Mouse (Mus musculus) CD8-positive naive resting alpha-beta T cell, adult 2 months (primary cell): ENCODE data around the gene Ptprn.
"Not testable (repeated sequence)": the region's sequence is repeated elsewhere in the genome, so short reads cannot be mapped to it uniquely, and the experiment has no call there.

ENCODE experiments used
- DNase-seq, 2 experiments: peaks; one replicate each; pipeline ENCODE4 v3.0.0; 2022; ENCODE audit warnings: low read depth in 2 of 2, low spot score in 2 of 2

Ptprn gene

GRCm38 (mm10) chr1:75253029-75253428, 11.3 kb downstream of the Ptprn start:
- DNase-seq: no peak

GRCm38 (mm10) chr1:75252308-75252707, 12.0 kb downstream of the Ptprn start:
- DNase-seq: no peak

DNA sequence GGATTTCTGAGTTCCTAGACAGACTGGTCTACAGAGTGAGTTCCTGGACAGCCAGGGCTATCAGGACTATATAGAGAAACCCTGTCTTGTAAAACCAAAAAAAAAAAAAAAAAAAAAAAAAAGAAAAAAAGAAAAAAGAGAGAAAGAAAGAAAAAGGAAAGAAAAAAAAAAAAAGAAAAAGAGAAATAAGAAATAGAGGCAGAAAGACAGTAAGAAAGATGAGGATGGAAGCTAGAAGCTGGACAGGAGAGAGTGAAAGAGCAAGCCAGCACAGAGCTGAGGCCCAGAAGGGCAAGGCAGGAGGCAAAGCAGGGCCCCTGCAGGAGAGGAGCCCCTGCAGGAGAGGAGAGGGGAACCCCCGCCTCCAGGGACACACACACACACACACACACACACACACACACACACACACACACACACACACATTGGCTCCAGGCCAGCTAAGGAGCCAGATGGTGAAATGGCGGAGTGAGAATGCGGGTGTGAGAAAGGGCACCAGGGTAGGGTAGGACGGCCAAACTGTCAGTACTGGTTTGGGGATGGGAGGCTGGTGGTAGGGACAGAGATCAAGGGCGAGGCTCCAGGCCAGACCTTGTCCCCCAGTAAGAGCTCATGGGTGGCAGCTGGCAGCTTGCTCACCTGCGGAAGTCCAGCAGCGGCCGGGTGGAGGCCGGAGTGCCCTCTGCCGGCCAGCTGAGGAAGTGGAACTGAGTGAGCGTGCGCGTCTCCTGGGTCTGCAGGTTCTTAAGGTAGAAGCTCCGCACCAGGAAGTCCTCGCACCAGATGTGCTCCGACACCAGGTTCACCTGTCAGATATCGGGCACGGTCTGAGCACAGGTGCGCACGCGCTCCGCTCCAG, 13.0 kb downstream of the Ptprn start:
- peak; percentile 82 to 84 for DNase-seq

- no peak for DNase-seq
Observed at GRCm38 (mm10) chr1:75250498-75250897, 13.8 kb downstream of the Ptprn start.

DNA sequence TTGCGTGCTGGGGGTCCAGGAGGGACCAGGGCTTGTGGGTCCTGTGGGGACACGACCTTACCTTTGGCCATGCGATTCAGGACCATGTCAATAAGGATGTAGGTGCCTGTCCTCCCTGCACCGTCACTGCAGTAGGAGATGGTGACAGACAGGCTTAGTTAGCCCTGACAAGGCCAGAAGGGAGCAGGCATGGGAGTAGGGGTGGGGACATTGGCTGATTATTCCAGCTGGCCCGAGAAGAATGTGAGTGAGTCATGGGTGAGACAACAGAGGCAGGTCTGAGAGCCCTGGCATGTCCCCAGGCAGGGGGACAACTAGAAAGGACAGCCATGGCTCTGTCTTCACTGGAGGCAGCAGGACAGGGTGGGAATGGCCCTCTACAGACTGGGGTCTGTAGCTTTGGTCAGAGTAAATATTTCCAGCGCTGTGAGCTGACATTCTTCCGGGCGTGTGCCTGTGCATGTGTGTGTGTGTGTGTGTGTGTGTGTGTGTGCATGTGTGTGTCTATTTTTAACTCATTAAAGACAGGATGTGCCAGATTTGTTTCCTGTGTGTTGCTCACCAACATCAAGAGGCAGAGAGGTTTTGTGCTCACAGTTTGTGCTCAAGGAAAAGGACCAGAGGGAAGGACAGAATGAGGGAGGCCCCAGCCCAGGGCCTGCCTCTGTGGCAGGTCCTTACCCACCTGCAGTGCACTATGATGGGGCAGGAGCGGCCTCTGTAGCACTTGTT, 16.1 kb downstream of the Ptprn start:
- no peak for DNase-seq

GRCm38 (mm10) chr1:75247071-75247930, 17.0 kb downstream of the Ptprn start:
- no peak for DNase-seq

DNA sequence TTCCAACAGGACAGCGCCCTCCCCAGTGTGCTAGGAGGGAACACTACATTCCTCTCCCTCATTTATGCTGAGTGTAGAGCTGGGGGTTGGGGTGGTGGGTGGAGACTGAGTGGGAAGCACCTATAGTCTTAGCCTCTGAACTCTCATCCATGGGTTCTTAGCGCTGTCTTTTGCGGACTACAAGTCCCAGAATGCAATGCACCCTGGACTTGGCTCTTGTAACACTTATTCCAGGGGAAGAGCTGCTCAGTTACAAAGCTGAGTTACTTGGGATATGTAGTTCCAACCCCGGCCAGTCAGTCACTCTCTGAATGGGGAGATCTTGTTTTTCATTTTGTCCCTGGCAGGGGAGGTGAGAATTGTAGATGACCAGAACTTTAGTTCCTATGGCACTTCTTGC, 19.5 kb downstream of the Ptprn start:
- DNase-seq: no peak

DNA sequence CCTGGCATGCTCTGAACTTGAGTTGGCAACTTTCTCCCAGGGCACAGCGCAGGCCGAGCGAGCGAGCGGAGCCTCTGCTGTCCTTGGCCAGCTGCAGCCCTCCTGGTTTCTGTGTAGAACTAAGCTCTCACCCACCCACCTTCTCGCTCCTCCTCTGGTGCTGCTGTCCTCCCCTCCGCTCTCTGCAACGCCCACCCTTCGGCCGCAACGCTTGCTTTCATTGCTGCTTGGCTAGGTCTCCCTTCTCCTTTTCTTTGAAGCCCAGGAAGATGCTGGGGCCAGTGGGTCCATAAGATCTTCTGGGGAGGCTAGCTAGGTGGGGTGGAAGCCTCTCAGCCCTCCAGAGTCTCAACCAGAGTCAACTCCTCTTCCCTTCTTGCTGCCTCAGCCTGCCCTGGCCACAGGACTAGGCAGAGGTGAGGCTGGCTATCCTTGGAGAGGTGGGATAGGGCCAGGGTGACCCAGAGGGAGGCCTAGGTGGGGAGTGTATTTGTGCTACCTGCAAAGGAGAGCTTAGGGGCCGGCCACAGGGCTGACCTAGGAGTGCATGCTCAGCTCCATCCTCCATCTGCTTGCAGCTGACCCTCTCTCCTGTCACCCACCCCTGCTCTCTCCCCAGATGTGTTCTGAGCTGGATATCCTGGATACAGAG, 20.0 kb downstream of the Ptprn start:
- no peak for DNase-seq

- DNase-seq: no peak
Observed at GRCm38 (mm10) chr1:75243411-75243810, 20.9 kb downstream of the Ptprn start.

- no peak for DNase-seq
Observed at GRCm38 (mm10) chr1:75239591-75239990, 24.7 kb downstream of the Ptprn start.

- DNase-seq: peak; percentile 76 to 77
Observed at GRCm38 (mm10) chr1:75236117-75237050, 27.9 kb downstream of the Ptprn start, which contains the start of gene Dnajb2. Gene Dnajb2, plus strand, starts transcription at chr1:75236406.

GRCm38 (mm10) chr1:75234606-75235005, 29.7 kb downstream of the Ptprn start:
- peak; percentile 64 to 69 for DNase-seq

DNA sequence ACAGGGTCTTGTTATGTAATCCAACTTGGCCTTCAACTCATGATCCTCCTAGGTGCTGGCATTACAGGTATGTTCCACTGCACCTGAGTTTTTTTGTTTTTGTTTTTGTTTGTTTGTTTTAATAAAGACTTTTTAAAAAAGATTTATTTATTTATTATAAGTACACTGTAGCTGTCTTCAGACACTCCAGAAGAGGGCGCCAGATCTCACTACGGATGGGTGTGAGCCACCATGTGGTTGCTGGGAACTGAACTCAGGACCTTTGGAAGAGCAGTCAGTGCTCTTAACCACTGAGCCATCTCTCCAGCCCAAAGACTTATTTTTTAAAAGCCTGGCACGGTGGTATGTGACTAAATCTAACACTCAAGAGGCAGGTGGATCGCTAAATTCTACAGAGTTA, 31.8 kb downstream of the Ptprn start:
- not testable (repeated sequence) for DNase-seq

DNA sequence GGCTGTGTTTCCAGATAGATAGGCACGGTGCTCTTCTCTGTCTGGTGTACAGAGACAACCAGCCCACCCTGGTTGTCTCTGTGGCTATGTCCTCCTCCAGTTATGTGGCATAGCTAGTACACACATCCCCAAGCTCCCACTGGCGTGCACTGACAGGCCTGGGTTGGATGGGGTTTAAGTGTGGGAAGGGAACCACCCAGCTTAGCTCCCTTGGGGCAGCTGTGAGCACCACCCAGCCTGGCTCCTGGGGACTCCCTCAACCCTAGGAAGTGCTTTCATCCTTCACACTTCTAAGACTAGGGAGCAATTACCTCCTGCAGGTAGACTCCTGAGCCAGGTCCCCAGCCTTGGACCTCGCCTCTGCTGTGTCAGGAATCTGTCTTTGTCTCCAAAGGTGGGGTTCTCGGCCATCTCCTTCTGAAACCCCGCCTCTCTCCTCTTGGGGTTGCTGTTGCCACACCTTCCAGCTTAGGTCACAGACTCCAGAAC, 32.6 kb downstream of the Ptprn start, which contains the start of gene A630095N17Rik:
A630095N17Rik (minus strand) TSS at position 439 of the 489 bp plus-strand sequence.
- no peak for DNase-seq

GRCm38 (mm10) chr1:75231224-75231623, 33.1 kb downstream of the Ptprn start:
- no peak for DNase-seq

GRCm38 (mm10) chr1:75230335-75230994, 33.8 kb downstream of the Ptprn start:
- DNase-seq: no peak

DNA sequence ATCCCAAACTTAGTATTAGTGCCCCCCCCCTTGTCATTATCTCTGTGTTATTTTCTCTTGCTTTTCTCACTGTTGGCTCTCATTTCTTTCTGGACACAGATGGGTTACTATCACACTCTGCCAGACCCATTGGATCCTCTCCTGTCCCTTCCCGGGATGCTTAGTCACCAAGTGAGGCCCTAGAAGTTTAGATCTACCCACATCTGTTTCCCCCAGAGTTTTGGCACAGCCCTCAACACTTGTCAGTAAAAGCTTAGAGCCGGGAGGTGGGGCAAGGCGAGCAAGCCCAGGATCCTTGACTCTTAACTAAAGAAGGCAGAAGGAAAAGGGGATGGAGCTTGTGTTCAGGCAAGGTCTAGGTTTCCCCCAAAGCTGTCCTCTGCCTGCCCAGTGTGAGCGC, 35.1 kb downstream of the Ptprn start:
- no peak for DNase-seq

DNA sequence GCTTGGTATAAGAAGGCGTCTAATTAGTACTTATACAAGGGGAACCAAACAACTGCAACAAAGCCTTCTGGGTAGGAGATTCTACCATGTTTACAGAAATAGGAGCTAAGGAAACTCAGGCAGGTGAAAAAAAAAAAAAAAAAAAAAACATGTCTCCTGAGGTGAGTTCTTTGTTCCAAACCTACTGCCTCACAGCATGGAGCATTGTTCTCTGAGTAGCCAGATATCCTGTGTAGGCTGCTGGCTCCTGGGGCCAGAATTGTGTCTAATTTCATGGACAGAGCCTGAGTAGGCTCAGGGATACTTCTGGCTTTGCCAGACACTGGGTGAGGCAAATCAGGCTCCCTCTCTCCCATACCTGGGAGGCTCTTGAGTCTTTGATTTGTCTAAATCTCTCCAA, 36.6 kb downstream of the Ptprn start:
- no peak for DNase-seq

GRCm38 (mm10) chr1:75226138-75226537, 38.2 kb downstream of the Ptprn start:
- no peak for DNase-seq
